Mouse (Mus musculus): Measurements from ENCODE around the gene Olfr1480.

Olfr1480 gene

DNA sequence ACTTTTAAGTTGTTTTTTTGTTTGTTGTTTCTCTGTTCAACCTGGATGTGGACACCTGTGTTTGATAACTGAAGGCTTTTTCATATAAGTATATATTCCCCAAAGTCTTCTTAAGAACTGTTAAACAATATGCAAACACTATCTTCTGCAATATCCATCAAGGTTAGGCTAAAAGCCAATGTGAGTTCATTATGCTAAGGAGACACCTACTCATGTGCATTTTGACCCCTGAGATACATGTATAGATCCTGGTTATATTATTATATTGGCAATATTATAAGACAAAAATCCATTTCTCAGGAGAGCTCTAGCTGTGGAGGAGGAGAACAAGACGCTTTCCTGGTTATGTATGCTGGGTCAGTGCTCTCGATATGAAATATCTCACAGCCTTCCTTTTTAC is at the start of gene Olfr1480:
Olfr1480 (plus strand) TSS at position 301 of the 400 bp plus-strand sequence.
- no peak for DNase-seq (ENCODE audit: low spot score)

DNA sequence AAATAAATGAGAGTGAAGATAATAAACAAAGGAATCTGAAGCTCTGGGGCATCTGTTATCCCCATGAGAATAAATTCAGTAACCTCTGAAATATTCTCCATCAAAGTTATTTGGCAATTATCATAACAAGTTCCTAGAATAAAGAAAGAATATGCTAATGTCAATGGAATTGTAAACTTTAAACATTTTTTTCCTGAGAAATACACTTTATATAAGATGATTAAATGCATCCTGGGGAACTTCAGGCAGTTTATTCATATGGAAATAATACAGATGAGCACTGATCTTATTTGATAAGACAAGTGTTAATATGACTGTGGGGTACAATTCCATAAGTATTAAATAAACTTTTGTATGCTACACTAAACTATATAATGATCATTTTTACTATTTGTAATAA is 47.6 kb upstream of the Olfr1480 start, which contains the start of gene Olfr1475:
Olfr1475 (minus strand) TSS at position 101 of the 400 bp plus-strand sequence.
- no peak for DNase-seq (ENCODE audit: low spot score)

DNA sequence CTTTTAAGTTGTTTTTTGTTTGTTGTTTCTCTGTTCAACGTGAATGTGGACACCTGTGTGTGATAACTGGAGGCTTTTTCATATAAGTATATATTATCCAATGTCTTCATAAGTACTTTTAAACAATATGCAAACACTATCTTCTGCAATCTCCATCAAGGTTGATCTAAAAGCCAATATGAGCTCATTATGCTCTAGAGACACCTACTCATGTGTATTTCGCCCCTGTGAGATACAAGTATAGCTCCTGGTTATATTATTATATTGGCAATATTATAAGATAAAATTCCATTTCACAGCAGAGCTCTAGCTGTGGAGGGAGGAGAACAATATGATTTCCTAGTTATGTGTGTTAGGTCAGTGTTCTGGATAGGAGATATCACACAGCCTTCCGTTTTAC is 27.5 kb upstream of the Olfr1480 start, which contains the start of gene Olfr1477:
Olfr1477 (plus strand) TSS at position 301 of the 400 bp plus-strand sequence.
- no peak for DNase-seq (ENCODE audit: low spot score)
